Mouse (Mus musculus) gonadal fat pad, adult 2 months (tissue): ENCODE results near the gene Crat. TPM values are rescaled to one million over a fixed set of nuclear protein-coding genes. Genes with fewer than 3 reads are reported as not detected.

Experiments
- DNase-seq: peaks from one replicate; pipeline ENCODE4 v3.0.0-alpha.2; 2012; ENCODE audit warnings: low read depth
- polyA plus RNA-seq: library from polyadenylated mRNA; depleted of rRNA; stranded (reverse); fragments of >200 nt; gene quantifications from 2 replicates; pipeline ENCODE4 v1.2.3, GENCODE M21; 2012

The Crat gene
- polyA plus RNA-seq, 1 experiment: 133 TPM

DNA sequence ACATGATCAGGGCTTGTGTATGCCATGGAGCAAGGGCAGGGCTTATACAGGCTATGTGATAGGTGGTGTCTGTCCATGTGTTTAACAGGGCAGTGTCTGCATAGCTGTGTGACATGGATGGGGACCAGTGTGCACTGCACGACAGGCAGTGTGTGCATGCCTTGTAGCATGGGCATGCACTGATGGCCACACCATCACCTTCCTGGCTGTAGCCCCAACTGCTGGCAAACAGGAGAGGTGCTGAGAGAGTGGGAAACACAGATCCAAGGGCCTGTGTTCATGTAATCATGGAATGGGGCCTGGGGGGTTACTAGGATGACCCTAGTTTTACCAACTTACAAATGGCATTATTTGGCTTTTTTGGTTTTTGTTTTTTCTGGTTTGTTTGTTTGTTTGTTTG is 11.7 kb downstream of the Crat start:
- DNase-seq: no peak

DNA sequence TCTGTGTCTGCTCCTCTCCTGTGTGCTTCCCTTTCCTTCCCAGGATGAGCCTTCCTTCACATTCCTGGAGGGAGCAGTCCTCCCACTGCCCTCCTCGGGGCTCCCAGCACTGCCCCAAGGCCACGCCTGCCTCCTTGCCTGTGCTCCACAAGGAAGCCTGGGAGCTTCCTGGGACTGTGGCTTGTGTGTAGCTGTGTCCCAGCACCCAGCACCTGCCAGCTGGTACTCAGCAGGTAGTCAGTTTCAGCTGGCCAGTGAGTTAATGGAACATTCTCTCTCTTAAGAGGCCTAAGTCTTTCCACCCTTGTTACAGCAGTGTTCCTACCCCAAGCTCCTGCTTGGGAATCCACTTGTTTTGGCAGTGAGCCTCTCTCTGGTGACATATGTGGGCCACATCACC is 12.8 kb downstream of the Crat start:
- no peak for DNase-seq

DNA sequence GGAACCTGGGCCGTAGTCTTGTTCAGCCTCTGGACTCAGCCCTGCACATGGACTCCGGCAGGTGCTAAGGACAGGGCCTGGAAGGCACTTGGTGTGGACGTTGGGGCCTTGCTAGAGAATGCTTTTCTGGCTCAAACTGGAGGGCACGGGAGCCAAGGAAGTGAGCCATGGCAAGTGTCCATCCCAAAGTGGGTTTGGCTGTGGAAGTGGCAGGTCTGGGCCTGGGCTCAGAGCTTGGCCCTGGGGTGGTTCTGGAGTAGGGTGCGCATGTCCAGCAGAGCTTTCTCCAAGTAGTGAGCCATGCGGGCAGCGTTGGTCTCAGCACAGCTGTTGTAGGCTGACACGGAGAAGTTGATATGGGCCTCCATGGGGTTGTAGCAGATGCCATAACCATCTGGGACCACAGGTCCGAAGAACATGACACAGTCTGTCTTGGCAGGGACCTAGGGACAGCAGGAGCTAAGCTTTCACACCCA is 13.2 kb downstream of the Crat start:
- DNase-seq: no peak

DNA sequence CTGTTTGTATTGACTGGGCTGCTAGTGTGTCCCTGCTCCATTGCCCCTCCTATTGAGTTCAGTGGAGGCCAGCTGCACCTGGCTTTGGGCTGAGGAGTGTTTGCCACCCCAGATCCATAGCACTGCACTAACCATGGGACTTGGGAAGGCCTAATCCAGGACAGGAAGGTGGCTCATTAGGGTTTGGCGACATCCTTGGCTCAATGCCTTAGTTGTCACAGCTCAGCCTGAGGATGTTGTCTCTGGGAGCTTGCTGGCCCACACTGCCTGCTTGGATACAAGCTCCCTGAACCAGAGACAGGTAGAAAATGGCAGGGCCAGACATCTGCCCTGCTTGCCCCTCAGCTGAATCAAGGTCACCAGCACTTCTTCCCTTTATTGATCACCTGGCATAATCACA is 14.0 kb downstream of the Crat start:
- DNase-seq: no peak

DNA sequence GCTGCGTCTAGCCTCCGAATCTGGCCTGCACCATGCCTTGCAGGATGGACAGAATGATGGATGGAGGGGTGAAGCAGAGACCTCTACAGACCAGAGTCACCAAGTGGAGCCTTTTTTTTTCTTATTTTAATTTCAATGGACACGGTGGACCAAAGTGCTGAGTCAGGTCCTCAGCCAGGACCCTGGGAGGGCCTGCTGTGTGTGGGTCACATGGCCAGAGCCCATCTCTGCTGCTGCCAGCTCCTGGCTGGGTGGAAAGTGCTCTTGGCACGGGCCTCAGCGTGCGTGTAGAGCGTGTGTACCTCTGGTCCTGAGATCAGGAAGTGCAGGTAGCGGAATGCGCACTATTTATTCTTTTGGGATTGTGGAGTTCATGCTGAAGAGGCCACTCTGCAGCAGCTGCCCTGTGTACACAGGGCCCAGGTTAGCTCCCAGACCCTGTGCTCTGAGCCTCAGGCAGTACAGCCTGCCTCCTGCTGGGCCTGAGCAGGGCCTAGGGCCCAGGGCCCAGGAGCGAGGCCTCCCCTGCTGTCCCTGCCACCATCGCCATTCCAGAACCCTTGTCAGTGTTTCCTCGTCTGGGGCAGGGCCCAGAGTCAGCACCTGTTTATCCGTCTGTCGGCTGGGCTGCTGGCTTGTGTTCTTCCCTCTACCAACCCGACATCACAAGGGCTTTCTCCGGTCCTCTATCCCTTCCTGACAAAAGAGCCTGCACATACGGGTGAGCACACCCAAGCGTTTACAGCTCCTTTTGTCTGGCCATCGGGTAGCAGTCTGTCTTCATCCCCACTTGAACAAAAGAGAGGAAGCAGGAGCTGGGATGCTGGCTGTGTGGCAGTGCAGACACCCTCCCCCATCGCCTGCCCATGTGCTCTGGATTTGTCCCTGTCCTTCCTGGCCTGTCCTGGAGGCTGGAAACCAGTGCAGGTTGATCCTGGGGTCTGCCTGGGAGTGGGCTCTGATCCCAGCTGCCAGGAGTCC is 16.1 kb downstream of the Crat start:
- no peak for DNase-seq

DNA sequence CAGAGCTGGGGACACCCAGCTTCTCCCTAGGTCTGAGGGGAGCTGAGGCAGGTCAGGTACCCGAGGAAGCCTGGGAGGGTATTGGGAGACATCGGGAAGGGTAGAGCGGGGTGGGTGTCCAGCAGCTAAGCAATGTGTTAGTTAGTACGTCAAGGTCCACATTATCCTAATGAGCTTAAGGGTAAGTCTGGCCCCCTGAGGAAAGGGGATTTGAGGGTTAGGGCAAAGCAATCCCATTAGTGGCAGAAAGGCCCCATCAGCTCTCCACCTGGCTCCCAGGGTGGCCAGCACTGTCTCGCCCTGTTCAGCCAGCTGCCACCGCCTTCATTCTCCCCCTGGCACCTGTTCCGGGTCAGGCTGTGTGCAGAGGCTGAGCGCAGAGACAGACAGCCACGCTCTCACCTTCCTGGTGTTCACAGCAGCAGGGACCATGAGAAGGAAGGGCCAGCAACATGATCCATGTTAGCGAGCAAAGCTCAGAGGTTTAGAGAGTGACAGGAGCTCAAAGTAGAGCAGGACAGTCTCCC is 17.6 kb downstream of the Crat start:
- no peak for DNase-seq

DNA sequence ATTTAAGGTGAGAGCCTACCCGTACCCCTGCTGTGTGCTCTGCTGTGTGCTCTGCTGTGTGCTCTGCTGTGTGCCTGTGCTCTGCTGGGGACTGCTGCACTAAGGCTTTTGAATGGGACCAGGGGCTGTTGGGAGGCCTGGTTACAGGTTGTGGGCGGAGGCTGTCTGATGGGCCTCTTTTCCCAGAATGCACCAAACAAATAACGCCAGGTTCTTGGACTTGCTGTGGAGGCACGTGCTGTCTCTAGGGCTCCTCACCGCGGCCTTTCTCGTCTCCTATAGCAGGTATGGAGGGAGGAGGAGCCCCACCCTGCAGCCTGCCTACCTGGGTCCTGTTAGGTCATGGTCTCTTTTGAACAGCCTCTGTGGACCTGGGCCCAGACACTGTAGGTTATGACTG is 19.4 kb downstream of the Crat start:
- DNase-seq: no peak

DNA sequence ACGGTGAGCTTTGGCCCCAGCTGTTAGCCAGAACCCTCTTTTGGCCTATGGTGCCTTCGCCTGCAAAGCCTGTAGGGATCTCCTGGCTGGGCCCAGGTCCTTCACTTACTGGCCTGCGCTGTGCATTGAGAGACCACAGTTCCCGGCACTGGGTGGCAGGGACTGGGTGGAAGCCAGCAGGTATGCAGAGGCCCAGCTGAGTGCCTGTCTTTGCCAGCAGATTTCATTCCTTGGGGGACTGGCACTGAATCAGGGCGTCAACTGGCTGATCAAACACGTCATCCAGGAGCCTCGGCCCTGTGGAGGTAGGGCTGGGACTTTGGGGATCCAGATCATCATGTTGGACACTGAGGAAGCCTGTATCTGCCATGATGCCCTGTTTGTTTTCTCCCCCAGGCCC is 19.9 kb downstream of the Crat start:
- no peak for DNase-seq

DNA sequence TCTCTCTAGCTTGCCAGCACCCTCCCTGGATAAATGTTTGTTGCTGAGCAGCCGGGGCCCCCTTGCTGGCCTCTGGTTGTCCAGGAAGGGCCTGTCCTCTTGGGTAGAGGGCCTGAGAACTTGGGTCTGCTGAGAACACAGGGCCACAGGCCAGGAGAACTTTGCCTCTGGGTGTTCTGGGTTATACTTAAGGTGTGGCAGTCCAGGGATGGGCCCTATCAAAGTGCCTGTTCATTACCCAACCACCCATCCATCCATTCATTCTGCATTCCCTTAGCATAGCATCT is 22.3 kb downstream of the Crat start:
- DNase-seq: no peak

DNA sequence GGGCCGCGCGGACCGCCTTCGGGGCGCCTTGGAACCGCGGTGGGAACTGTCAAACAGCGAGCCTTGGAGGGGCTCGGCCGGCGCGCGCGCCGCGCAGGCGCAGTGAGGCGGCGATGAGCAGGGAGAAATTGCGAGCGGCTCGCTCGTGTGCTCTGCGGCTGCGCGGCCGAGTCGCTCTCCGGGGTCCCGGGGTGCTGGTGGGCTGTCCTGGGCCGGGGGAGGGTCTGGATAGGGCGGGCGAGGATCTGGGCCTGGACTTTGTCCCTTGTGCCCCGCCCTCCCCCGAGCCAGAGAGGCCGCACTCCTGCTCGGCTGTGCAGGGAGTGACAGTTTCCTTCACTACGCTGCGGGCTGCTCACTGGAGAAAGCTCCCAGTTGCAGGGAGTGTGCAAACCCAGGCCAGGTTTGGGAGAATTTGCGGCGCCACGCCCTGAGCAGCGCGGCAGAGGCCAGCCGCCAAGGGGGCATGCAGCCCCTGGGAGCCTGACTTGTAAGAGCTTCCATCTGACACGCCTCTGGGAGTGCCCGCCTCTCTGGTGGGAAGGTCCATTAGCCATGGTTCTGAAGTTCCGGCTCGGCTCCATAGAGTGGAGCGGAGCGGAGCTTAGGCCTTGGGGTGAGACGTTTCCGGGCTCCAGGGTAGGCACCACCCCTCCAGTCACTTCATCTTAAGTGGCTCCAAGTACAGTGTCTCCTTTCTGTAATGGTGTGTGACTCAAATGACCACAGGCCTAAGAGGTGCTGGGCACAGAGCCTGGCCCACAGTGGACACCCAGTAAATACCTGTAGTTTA is 22.8 kb downstream of the Crat start:
- no peak for DNase-seq

DNA sequence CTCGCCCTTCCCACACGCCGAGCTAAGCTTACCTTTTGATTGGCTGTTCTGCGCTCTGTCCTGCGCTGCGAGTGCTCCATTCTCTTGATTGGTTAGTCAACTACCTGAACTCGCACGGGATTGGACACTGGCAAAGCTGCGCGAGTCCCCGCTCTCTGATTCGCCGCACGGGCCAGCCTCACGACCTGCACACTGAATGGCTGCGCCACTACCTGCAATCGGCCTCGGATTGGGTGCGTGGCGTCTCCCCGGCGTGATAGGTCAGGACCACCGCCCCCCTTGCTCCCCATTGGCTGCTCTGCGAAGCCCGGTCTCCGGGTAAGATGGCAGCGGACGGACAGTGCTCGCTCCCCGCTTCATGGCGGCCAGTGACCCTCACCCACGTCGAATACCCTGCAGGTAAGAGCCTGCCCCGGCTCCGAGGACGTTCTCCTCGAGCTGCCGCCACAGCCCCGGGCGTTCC is 23.5 kb downstream of the Crat start, which contains the start of gene Dolpp1:
Dolpp1 (plus strand) TSS at position 141 of the 463 bp plus-strand sequence.
- no peak for DNase-seq

DNA sequence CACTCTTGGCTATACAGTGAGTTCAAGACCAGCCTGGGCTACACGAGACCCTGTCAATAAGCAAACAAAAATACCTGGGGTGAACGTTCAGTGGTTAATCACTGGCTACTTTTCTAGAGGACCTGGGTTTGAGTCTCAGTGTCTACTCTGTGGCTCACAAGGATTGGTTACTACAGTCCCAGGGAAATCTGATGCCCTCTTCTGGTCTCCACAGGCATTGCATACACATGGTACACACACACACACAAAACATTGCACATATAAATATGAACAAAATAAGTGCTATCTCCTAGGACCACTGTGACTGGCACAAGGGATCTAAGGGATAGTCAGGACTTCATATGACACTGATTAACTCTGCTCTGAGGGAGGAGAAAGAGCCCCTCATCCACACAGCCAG is 26.6 kb downstream of the Crat start:
- DNase-seq: no peak

DNA sequence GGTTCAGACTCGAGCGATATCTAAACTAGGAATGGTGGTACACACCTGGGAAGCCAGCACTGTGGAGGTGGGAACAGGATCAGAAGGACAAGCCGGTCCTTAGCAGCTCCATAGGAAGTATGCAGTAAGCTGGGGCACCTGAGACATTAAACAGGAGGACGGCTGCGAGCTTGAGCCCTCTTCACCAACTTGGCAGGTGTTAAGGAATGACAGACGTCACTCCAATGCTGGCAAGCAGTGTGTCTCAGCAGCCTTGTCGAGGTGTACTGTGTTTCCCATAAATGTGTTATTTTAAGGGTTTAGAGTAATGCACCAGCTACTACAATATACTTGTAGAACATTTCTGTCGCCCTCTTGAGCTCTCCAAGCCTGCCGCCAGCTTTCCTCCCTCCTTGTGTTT is 28.7 kb downstream of the Crat start:
- no peak for DNase-seq

DNA sequence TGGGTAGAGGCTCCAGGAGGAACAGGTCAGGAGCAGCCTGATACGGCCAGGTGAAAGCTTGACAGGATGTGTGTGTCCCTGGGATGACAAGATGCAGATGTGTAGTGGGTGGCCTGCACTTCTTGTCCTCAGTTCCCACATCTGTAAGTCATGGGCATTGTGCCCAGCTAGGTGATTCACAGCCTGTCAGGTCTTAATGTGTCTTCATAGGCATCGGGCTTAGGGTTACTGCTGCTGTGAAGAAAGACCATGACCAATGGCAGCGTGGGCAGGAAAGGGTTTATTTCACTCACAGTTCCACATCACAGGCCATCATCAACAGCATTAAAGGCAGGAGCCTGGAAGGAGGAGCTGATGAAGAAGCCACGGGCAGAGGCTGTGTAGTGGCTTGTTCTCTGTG is 30.0 kb downstream of the Crat start:
- no peak for DNase-seq

DNA sequence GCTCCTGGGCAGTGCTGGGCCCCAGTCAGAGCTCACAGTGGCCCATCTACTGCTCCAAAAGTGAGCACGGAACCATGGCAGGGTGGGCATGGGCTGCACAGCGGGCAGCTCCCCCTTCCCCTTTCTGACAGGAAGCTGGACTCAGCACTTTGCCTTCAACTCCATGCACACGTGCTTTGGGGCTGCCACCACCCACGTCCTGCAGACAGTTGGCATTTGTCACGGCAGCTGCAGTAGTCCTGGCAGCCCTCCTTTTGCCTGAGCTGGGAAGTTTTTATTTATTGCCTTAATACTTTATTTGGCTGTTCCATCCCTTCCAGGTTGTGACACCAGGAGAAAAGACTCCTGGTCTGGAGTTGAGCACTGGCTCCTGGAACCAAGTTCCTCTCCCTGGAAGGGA is 30.8 kb downstream of the Crat start:
- no peak for DNase-seq

DNA sequence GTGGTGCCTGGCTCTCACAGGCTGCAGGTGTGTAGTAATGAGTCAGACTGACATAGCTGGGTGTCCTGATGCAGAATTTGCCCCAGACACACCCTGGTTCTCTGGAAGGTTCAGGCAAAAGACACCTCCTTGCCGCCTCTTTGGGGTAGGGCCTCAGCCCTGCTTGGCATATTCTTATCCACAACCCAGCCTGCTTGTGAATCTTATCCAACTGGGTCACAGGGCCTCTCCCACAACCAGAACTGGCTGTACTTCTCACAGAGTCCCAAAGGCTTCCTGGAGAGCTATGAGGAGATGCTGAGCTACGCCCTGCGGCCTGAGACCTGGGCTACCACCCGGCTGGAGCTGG is 34.3 kb downstream of the Crat start:
- DNase-seq: no peak

DNA sequence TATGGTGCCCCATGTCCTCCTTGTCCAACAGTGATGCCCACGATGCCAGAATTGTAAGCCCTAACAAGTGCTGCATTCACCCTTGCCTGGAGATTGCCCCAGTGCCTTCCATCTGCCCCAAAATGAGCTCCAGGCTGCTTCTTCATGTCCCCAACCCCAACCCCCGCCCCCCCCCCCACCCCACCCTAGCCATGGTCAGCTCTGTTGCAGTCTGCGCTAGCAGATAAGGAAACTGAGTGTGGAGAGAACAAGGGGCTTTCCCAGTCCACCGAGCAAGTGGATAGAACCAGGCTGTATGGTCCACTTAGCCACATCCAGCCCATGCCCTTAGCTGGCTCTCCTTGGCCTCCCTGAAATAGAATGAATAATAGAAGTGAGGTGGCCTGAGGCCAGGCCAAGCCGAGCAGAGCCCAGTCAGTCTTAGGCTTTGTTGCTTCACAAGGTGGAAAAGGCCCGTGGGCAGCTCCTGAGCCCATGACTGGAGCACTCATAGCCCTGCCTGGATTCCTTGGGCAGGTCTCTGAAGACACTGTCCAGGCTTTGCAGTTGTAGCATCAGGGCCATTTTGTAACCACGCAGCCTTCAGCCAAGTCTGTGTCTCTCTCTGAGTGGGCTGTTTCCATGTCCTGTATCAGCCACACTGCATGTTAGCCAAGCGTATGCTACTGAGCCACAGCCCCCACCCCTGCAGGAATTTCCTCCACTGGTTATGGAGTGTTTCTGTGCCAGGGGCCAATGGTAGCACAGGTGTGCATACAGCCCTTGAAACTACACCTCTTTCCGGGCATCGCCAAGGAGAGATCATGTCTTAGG is 34.8 kb downstream of the Crat start:
- no peak for DNase-seq

DNA sequence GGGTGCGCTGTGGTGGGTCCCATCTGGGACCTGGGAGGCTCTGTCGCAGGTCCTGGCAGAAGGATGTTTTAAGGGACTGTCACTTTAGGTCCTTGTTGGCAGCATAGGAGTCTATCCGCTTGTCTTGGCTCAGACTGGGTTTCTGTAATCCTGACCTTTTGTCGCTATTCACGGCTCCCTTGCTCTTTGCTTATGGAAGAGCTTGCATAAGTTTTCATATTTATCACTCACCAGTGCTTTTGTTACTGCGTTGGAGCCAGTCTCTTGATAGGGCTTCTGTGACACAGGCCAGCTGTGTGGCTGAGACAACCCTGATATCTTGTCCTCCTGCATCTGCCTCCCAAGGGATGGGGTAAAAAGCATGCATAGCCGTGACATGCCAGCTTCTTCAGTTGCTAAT is 36.3 kb downstream of the Crat start:
- DNase-seq: no peak

DNA sequence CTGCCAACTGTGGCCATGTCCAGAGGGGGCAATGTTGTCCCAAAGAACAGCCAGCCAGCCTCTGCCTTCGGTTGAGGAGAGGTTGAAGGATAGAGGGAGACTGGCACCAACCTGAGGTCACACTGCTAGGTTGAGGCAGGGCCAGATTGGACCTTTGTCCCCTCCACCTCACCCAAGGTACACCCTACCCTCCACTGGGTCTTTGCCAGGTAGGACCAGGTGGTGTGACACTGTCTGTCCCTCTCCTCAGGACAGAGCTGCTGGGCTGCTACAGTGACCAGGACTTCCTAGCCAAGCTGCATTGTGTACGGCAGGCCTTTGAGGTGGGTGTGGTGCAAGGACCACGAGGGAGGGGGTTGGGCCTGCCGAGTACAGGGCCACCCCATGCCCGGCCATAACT is 37.9 kb downstream of the Crat start:
- DNase-seq: no peak

DNA sequence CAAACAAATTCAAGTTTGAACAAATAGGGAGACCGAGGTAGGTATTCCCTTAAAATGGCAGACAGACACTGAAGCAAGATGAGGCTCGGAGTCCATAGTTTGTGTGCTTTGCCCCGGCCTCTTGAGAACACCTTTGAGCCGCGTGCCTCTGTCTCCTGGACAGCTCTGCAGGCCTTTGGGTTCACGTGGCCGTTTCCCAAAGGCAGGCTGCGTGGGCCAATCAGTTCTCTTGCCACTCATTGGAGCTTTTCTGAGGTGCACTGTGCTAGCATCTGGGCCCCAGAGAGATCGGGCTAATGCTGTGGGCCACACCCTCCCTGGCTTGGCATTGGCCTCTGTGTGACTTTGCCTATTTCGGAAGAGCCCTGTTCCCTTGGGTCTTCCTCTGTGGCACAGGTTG is 39.7 kb downstream of the Crat start:
- no peak for DNase-seq

DNA sequence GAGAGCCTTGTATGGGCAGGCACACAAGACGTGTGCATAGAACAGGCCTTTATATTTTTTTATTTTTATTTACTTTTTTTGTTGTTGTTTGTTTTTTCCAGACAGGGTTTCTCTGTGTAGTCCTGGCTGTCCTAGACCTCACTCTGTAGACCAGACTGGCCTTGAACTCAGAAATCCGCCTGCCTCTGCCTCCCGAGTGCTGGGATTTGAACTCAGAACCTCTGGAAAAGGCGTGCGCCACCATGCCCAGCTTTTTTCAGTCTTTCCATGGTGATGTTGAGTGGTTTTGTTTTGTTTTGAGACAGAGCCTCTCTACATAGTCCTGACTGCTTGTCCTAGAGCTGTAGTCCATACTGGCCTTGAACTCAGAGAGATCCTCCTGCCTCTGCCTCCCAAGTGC is 42.9 kb downstream of the Crat start:
- no peak for DNase-seq

DNA sequence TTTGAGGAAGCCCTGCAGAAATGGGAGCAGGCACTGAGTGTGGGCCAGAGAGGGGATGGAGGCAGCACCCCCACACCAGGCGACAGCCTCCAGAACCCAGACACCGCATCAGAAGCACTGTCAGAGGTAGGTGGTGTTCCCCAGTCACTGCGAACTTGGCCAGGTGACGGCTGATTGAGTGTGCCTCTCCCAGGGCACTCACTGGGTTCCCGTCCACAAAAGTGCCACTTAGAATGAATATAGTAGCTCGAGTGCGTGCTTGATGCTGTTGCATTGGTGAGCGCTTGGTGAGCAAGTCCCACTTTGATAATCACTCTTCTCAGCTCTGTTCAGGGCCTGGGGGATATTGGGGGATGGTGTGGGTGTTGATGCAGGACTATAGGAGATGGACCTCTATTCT is 44.1 kb downstream of the Crat start:
- DNase-seq: no peak
